Mouse (Mus musculus) cerebellum, postnatal 4 days (tissue): ENCODE data around the gene Mrpl57.
A peak's percentile ranks its signal among the peaks of the same experiment; 100 is the strongest.
"Not testable (repeated sequence)": the region's sequence is repeated elsewhere in the genome, so short reads cannot be mapped to it uniquely, and the experiment has no call there.

Source experiments
- DNase-seq, 2 experiments: peaks; one replicate each; pipeline ENCODE4 v3.0.0; 2022; ENCODE audit warnings: low spot score in 2 of 2, mixed read lengths in 1 of 2

The Mrpl57 gene

GRCm38 (mm10) chr14:57825788-57826751, at the start of gene Mrpl57, which contains the start of gene Ska3:
Gene Mrpl57, plus strand, starts transcription at chr14:57826234.
Gene Ska3, minus strand, starts transcription at chr14:57826185.
- DNase-seq, result peak; percentile 76 to 92

GRCm38 (mm10) chr14:57787406-57787805, 38.6 kb upstream of the Mrpl57 start:
- no peak for DNase-seq

GRCm38 (mm10) chr14:57789311-57789710, 36.7 kb upstream of the Mrpl57 start:
- no peak for DNase-seq

- no peak for DNase-seq
Measured at GRCm38 (mm10) chr14:57789759-57790158, 36.3 kb upstream of the Mrpl57 start.

- no peak for DNase-seq
Measured at GRCm38 (mm10) chr14:57791171-57791570, 34.9 kb upstream of the Mrpl57 start.

- peak in 1 of 2 experiments; percentile 2 for DNase-seq
Measured at GRCm38 (mm10) chr14:57797551-57797950, 28.5 kb upstream of the Mrpl57 start.

- DNase-seq, result peak; percentile 88 to 95
Measured at GRCm38 (mm10) chr14:57797991-57798931, 27.8 kb upstream of the Mrpl57 start, which contains the start of gene Sap18. Gene Sap18, plus strand, starts transcription at chr14:57798180.

- DNase-seq, result no peak
Measured at GRCm38 (mm10) chr14:57803731-57804130, 22.3 kb upstream of the Mrpl57 start.

GRCm38 (mm10) chr14:57808558-57808957, 17.5 kb upstream of the Mrpl57 start:
- DNase-seq, result no peak

GRCm38 (mm10) chr14:57810886-57811285, 15.1 kb upstream of the Mrpl57 start:
- no peak for DNase-seq

- DNase-seq, result no peak
Measured at GRCm38 (mm10) chr14:57811844-57812243, 14.2 kb upstream of the Mrpl57 start.

- DNase-seq, result no peak
Measured at GRCm38 (mm10) chr14:57820839-57821238, 5.2 kb upstream of the Mrpl57 start.

GRCm38 (mm10) chr14:57827284-57827683, 1.2 kb downstream of the Mrpl57 start:
- DNase-seq, result no peak

- no peak for DNase-seq
Measured at GRCm38 (mm10) chr14:57833526-57833925, 7.5 kb downstream of the Mrpl57 start.

GRCm38 (mm10) chr14:57835157-57835556, 9.1 kb downstream of the Mrpl57 start:
- no peak for DNase-seq

- no peak for DNase-seq
Measured at GRCm38 (mm10) chr14:57844535-57844934, 18.5 kb downstream of the Mrpl57 start.

GRCm38 (mm10) chr14:57848061-57848460, 22.0 kb downstream of the Mrpl57 start:
- not testable (repeated sequence) for DNase-seq

- no peak for DNase-seq
Measured at GRCm38 (mm10) chr14:57848646-57849045, 22.6 kb downstream of the Mrpl57 start.

- DNase-seq, result no peak
Measured at GRCm38 (mm10) chr14:57850330-57850729, 24.3 kb downstream of the Mrpl57 start.

GRCm38 (mm10) chr14:57852961-57853360, 26.9 kb downstream of the Mrpl57 start:
- DNase-seq, result no peak

GRCm38 (mm10) chr14:57856037-57856436, 30.0 kb downstream of the Mrpl57 start:
- DNase-seq, result not testable (repeated sequence)

- no peak for DNase-seq
Measured at GRCm38 (mm10) chr14:57858601-57859000, 32.6 kb downstream of the Mrpl57 start.
